Mouse (Mus musculus) limb, embryonic 13.5 days (tissue): ENCODE data around the gene Bmp15. TPM values are rescaled to one million over a fixed set of nuclear protein-coding genes. Genes with fewer than 3 reads are reported as not detected.

Experiments
- ATAC-seq: fragments of 200-750 bp; cut with Nextera tagmentation; 2 replicates; pipeline ENCODE4 v1.8.0; 2017; ENCODE audit warnings: low read depth, moderate number of reproducible peaks, moderate TSS enrichment; ENCODE audit not compliant: low FRiP score
- H3K27ac ChIP-seq: fragments of 300-500 bp; sonication (generic); 2 replicates; pipeline ENCODE4 v1.5.1; 2015; ENCODE audit warnings: inconsistent platforms, mild to moderate bottlenecking, moderate library complexity
- H3K27me3 ChIP-seq: fragments of 300-500 bp; sonication (generic); 2 replicates; pipeline ENCODE4 v1.6.1; 2015; ENCODE audit warnings: mild to moderate bottlenecking, inconsistent platforms
- H3K36me3 ChIP-seq: fragments of 300-500 bp; sonication (generic); 2 replicates; pipeline ENCODE4 v1.6.1; 2015; ENCODE audit warnings: inconsistent platforms, mild to moderate bottlenecking, moderate library complexity
- H3K4me1 ChIP-seq: fragments of 300-500 bp; sonication (generic); 2 replicates; pipeline ENCODE4 v1.6.1; 2015; ENCODE audit warnings: inconsistent platforms
- H3K4me2 ChIP-seq: fragments of 300-500 bp; sonication (generic); replicated peaks from 2 replicates; pipeline ENCODE4 v1.6.1; 2015; ENCODE audit warnings: inconsistent platforms, mild to moderate bottlenecking, moderate library complexity
- H3K4me3 ChIP-seq: fragments of 300-500 bp; sonication (generic); 2 replicates; pipeline ENCODE4 v1.5.1; 2015; ENCODE audit warnings: moderate library complexity, mild to moderate bottlenecking, inconsistent platforms
- H3K9ac ChIP-seq: fragments of 300-500 bp; sonication (generic); 2 replicates; pipeline ENCODE4 v1.6.1; 2015; ENCODE audit warnings: mild to moderate bottlenecking, inconsistent platforms
- H3K9me3 ChIP-seq: fragments of 300-500 bp; sonication (generic); 2 replicates; pipeline ENCODE4 v1.6.1; 2016; ENCODE audit warnings: inconsistent platforms
- WGBS: fragments of 180-500 bp; shearing (Covaris S2); methylation state at CpG from one replicate; pipeline ENCODE4 v1.1.7; 2015; 5-methylcytosine and 5-hydroxymethylcytosine counted together
- polyA plus RNA-seq: library from polyadenylated mRNA; unstranded; fragments of >200 nt; fragmentation: Nextera tagmentation; extraction: Ambion mirVana; gene quantifications from 2 replicates; pipeline ENCODE4 v1.2.1, GENCODE M21; 2015

The Bmp15 gene
- polyA plus RNA-seq, result 0.10 and 0.23 TPM in 2 replicates

DNA sequence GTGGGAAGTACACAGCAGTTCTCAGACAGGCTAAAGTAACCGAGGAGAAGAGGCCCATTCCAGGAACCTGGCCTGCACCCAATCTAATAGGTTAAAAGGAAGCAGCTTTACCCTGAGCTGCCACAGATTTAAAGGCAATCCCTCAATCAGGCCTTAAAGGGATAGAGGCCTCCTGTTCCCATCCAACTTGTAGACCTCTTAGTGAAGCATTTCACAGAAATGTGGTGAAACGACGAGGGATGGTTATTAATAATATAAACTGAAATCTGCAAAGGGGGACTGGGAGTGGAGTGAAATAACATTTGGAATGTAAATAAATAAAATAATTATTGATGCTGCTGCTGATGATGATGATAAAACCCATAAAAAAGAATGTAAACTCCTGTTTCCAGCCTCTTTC, at the start of gene Bmp15:
TSS of gene Bmp15 (minus strand) at position 101 of the 400 bp plus-strand sequence.
- no peak within 1 kb of the TSS for H3K9ac ChIP-seq
- no peaks in the 10 kb centered on the region for H3K9me3 ChIP-seq
- no peak within 1 kb of the TSS for H3K27ac ChIP-seq
- 69% methylated on average over 3 of the region's 3 CpGs for WGBS
- no peaks in the 10 kb centered on the region for H3K27me3 ChIP-seq
- ATAC-seq, result no peak
- H3K4me2 ChIP-seq, result no peak within 1 kb of the TSS
- H3K36me3 ChIP-seq, result no peaks in the 10 kb centered on the region
- H3K4me3 ChIP-seq, result no peak within 1 kb of the TSS
- no peaks in the 10 kb centered on the region for H3K4me1 ChIP-seq

DNA sequence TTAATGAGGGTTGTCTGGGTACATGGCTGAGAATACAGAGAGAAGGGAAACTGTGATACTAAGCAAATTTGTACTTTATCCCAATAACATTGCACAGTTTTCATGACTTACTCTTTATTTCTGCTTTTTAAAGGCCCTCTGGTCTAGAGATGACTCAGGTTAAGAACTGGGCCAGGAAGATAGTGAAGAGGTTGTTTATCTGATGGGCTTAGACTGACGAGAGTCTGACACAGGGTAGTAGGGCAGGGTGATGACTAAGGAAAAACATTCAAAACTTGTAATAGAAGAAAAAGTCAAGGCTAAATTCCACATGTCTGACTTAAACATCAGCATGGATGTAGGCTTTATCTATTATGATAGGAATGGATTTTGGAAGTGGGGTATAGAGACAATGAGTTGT, 48.3 kb upstream of the Bmp15 start:
- H3K27me3 ChIP-seq, result no peaks in the 10 kb centered on the region
- H3K27ac ChIP-seq, result no peak overlapping the region
- H3K4me1 ChIP-seq, result no peaks in the 10 kb centered on the region
- no peaks in the 10 kb centered on the region for H3K9me3 ChIP-seq
- no peaks in the 10 kb centered on the region for H3K36me3 ChIP-seq
- H3K9ac ChIP-seq, result no peak overlapping the region
- H3K4me2 ChIP-seq, result no peak overlapping the region
- H3K4me3 ChIP-seq, result no peak overlapping the region
- WGBS, result 71% methylated on average over 1 of the region's 1 CpGs
- ATAC-seq, result no peak

DNA sequence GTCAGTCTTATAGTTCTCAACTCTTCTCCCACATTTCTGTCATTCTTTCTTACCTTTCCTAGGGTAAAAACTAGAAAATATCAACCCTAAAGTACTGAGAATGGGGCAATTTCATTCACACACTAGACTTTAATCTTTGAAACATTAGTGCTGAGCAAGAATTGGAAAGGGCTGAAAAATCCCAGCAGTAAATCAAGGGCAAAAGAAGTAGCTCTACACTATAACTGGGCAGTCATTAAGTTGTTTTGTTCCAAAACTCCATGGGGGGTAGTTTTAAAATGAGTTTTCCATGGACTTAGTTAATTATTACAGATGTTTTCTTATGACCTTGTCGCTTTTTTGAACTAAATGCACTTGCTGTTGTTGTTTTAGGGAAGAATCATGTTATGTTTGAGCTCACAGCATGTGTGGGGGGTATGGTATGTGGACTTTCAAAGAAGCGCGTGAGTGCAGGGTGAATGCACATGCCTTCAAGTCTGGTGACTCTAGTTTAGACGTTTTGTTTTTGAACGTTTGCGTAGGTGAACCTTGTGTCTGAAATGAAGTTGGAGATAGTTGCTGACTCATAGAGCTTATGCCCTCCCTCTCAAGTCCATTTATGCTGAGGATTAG, 37.1 kb upstream of the Bmp15 start:
- Histone ChIP-seq H3K4me3 (no peak overlapping the region), H3K9me3 (no peaks in the 10 kb centered on the region), H3K27ac (no peak overlapping the region), H3K27me3 (no peaks in the 10 kb centered on the region), H3K4me1 (no peaks in the 10 kb centered on the region), H3K36me3 (no peaks in the 10 kb centered on the region), H3K9ac (no peak overlapping the region), H3K4me2 (no peak overlapping the region)
- 54% methylated on average over 6 of the region's 6 CpGs for WGBS
- ATAC-seq, result no peak

DNA sequence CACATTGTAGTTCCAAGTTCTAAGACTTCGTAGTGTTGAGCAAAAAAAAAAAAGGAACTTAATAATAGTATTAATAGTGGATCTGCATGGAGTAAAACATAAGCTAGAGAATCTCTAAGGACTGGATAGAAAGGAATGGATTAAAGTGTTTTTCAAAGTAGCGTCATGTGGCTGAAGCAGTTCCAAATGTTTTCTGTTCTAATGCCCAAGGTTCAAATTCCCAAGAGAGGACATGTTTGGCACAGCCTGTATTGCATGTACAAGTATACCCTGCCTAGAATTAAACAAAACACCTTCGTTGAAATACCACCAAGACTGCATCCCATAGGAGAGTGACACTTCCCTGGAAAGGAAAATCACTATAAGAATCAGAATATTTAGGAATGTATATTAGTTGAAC, 36.4 kb upstream of the Bmp15 start:
- Histone ChIP-seq H3K36me3 (no peaks in the 10 kb centered on the region), H3K4me2 (no peak overlapping the region), H3K27ac (no peak overlapping the region), H3K9me3 (no peaks in the 10 kb centered on the region), H3K9ac (no peak overlapping the region), H3K27me3 (no peaks in the 10 kb centered on the region), H3K4me1 (no peaks in the 10 kb centered on the region), H3K4me3 (no peak overlapping the region)
- no peak for ATAC-seq
- 75% methylated on average over 3 of the region's 3 CpGs for WGBS

DNA sequence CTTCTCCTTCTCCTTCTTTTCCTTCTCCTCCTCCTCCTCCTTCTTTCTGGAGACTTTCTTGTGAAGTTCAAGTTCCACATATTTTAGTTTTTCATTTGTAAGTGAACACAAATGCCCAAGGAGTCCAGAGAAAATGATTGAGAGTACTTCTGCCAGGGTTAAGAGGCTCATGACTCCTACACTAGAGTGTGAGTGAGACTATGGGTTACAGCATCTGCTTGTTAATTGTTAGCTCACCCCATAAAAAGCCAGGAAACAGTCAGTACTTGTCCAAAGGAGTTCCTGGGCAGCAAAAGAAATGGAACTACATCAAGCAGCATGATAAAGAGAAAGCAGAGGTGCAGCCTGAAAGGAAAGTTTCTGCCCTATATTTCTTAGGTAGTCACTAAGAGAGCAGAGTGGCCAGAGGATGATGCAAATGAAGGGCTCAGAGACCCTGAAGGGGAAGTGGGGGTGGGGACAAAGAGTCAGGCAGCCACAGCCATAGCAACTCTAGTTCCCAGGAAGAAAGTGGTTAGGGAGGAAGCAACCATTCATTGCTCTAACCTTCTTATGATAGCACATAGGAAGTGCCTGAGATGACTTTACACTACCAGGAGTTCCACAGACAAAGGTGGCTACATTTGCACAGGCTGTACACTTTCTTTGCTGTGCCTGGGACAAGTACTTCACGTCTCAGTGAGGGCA, 24.9 kb upstream of the Bmp15 start:
- Histone ChIP-seq H3K4me1 (no peaks in the 10 kb centered on the region), H3K9ac (no peak overlapping the region), H3K27ac (no peak overlapping the region), H3K4me2 (no peak overlapping the region), H3K4me3 (no peak overlapping the region), H3K9me3 (no peaks in the 10 kb centered on the region), H3K27me3 (no peaks in the 10 kb centered on the region), H3K36me3 (no peaks in the 10 kb centered on the region)
- ATAC-seq, result no peak
- 42% methylated on average over 1 of the region's 1 CpGs for WGBS

DNA sequence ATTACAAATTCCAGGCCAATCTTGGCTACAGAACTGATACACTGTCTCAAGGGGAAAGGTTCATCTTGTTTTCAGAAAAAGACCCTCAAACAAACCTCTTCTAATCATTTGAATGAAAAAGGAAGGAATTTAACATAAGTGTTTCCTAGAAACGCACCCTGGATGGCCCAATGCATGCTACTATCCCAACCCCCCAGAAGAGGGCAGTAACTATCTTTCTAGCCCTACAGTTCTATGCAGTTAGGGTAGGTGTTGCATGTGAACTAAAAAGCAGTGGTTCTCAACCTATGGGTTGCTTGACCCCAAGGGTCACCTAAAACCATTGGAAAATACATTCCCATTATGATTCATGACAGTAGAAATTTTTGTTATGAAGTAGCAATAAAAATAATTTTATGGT, 3.5 kb upstream of the Bmp15 start:
- no peak overlapping the region for H3K4me3 ChIP-seq
- ATAC-seq, result no peak
- H3K4me2 ChIP-seq, result no peak overlapping the region
- H3K36me3 ChIP-seq, result no peaks in the 10 kb centered on the region
- no peak overlapping the region for H3K27ac ChIP-seq
- H3K9me3 ChIP-seq, result no peaks in the 10 kb centered on the region
- H3K27me3 ChIP-seq, result no peaks in the 10 kb centered on the region
- no peaks in the 10 kb centered on the region for H3K4me1 ChIP-seq
- H3K9ac ChIP-seq, result no peak overlapping the region
- WGBS, result 28% methylated on average over 1 of the region's 1 CpGs

DNA sequence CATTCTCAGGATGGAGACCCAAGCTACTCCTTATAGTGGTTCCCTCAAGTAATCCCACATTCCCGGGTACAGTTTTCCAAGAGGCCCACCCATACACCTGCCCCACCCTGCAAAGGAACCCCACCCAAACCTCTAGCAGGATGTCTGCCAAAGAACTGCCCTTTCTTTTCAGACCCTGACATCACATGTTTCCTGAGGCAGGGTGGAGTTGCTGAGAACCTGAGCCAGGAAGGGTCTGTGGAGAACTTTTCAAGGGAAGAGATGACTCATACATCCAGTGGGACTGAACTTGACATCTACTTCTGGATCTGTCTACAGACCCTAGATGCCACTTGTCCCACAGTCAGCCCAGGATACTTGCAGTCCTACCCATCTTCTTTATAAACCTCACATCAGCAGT, 2.8 kb downstream of the Bmp15 start:
- Histone ChIP-seq H3K9me3 (no peaks in the 10 kb centered on the region), H3K4me1 (no peaks in the 10 kb centered on the region), H3K9ac (no peak overlapping the region), H3K27ac (no peak overlapping the region), H3K36me3 (no peaks in the 10 kb centered on the region), H3K4me3 (no peak overlapping the region), H3K4me2 (no peak overlapping the region), H3K27me3 (no peaks in the 10 kb centered on the region)
- 75% methylated on average over 1 of the region's 1 CpGs for WGBS
- no peak for ATAC-seq

Other genes with a start within 250 kb of the Bmp15 start
- not detected in 2 replicates for gene AU022751, start 237.3 kb downstream of the Bmp15 start, polyA plus RNA-seq
- gene Nudt10, start 147.7 kb downstream of the Bmp15 start, polyA plus RNA-seq, result 5.0 and 7.3 TPM in 2 replicates
- gene Shroom4, start 79.1 kb upstream of the Bmp15 start, polyA plus RNA-seq, result 7.3 and 7.9 TPM in 2 replicates